Mouse (Mus musculus) midbrain, embryonic 16.5 days (tissue): Measurements from ENCODE around the gene Gm10260. TPM values are rescaled to one million over a fixed set of nuclear protein-coding genes. Genes with fewer than 3 reads are reported as not detected.

ENCODE experiments used
- ATAC-seq: fragments of 200-750 bp; cut with Nextera tagmentation; 2 replicates; pipeline ENCODE4 v1.8.0; 2017; ENCODE audit warnings: moderate TSS enrichment
- H3K27ac ChIP-seq: fragments of 300-500 bp; sonication (generic); 2 replicates; pipeline ENCODE4 v1.5.1; 2014; ENCODE audit warnings: mild to moderate bottlenecking, low read length, mixed read lengths
- H3K27me3 ChIP-seq: fragments of 300-500 bp; sonication (generic); 2 replicates; pipeline ENCODE4 v1.6.1; 2014; ENCODE audit warnings: low read depth, low read length, mixed read lengths; ENCODE audit not compliant: control insufficient read depth, insufficient read depth
- H3K36me3 ChIP-seq: fragments of 300-500 bp; sonication (generic); 2 replicates; pipeline ENCODE4 v1.6.1; 2014; ENCODE audit warnings: mild to moderate bottlenecking, low read length, moderate library complexity, mixed read lengths; ENCODE audit not compliant: control insufficient read depth, insufficient read depth
- H3K4me1 ChIP-seq: fragments of 300-500 bp; sonication (generic); 2 replicates; pipeline ENCODE4 v1.6.1; 2014; ENCODE audit warnings: mild to moderate bottlenecking, low read length, mixed read lengths; ENCODE audit not compliant: control insufficient read depth, insufficient read depth
- H3K4me2 ChIP-seq: fragments of 300-500 bp; sonication (generic); 2 replicates; pipeline ENCODE4 v1.6.1; 2014; ENCODE audit warnings: mild to moderate bottlenecking, low read length, mixed read lengths
- H3K4me3 ChIP-seq: fragments of 300-500 bp; sonication (generic); 2 replicates; pipeline ENCODE4 v1.5.1; 2014; ENCODE audit warnings: low read depth, mild to moderate bottlenecking, low read length, moderate library complexity, mixed read lengths
- H3K9ac ChIP-seq: fragments of 300-500 bp; sonication (generic); 2 replicates; pipeline ENCODE4 v1.6.1; 2014; ENCODE audit warnings: low read depth, low read length, mixed read lengths
- H3K9me3 ChIP-seq: fragments of 300-500 bp; sonication (generic); replicated peaks from 2 replicates; pipeline ENCODE4 v1.6.1; 2014; ENCODE audit warnings: mild to moderate bottlenecking, low read length, mixed read lengths; ENCODE audit not compliant: control insufficient read depth, poor library complexity, severe bottlenecking
- WGBS: fragments of 180-500 bp; shearing (Covaris S2); extraction: QIAGEN DNeasy Blood & Tissue Kit; methylation state at CpG from one replicate; pipeline ENCODE4 v1.1.7; 2014; 5-methylcytosine and 5-hydroxymethylcytosine counted together
- polyA plus RNA-seq: library from polyadenylated mRNA; unstranded; fragments of >200 nt; fragmentation: Nextera tagmentation; extraction: Ambion mirVana; gene quantifications from 2 replicates; pipeline ENCODE4 v1.2.1, GENCODE M21; 2015

Gm10260 gene
- polyA plus RNA-seq, 1 experiment from 2014 or later: 3.6 TPM

- no peaks in the 10 kb centered on the region for H3K36me3 ChIP-seq
- 88% methylated on average over 6 of the region's 6 CpGs for WGBS
- H3K4me2 ChIP-seq: no peak overlapping the region
- H3K4me1 ChIP-seq: no peaks in the 10 kb centered on the region
- no peak for ATAC-seq
- H3K9me3 ChIP-seq: no peaks in the 10 kb centered on the region
- H3K27me3 ChIP-seq: no peaks in the 10 kb centered on the region
- H3K4me3 ChIP-seq: no peak overlapping the region
- no peak overlapping the region for H3K9ac ChIP-seq
- H3K27ac ChIP-seq: no peak overlapping the region
Observed at GRCm38 (mm10) chr13:97735931-97736330, 24.5 kb downstream of the Gm10260 start.

DNA sequence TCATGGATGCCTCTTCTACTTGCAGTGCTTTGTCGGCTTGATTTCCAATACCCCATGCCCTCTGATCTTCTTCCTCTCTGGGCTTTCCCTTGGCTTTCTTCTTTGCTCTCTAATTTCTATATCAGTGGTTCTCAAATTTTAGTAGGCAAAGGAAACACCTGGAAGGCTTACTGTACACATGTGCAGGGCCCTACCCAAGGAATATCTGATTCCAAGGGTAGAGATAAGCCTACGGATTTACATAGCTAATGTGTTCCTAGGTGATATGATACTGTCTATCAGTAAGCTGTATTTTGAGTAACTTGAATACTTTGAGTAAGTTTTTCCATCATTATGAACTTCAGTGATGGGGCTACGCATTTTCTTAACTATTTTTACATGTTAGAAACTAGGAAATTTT, 25.7 kb downstream of the Gm10260 start:
- ATAC-seq: no peak
- Histone ChIP-seq H3K9ac (no peak overlapping the region), H3K9me3 (no peaks in the 10 kb centered on the region), H3K27ac (no peak overlapping the region), H3K4me2 (no peak overlapping the region), H3K27me3 (no peaks in the 10 kb centered on the region), H3K36me3 (no peaks in the 10 kb centered on the region), H3K4me1 (no peaks in the 10 kb centered on the region), H3K4me3 (no peak overlapping the region)
- WGBS: 92% methylated on average over 3 of the region's 3 CpGs

- Histone ChIP-seq H3K27ac (no peak overlapping the region), H3K9me3 (no peaks in the 10 kb centered on the region), H3K4me3 (no peak overlapping the region), H3K4me1 (no peaks in the 10 kb centered on the region), H3K9ac (no peak overlapping the region), H3K36me3 (no peaks in the 10 kb centered on the region), H3K4me2 (no peak overlapping the region), H3K27me3 (no peaks in the 10 kb centered on the region)
- 69% methylated on average over 11 of the region's 11 CpGs for WGBS
- ATAC-seq: no peak
Observed at GRCm38 (mm10) chr13:97725160-97725825, 35.1 kb downstream of the Gm10260 start.

- Histone ChIP-seq H3K4me3 (no peak overlapping the region), H3K27me3 (no peaks in the 10 kb centered on the region), H3K9ac (no peak overlapping the region), H3K4me1 (no peaks in the 10 kb centered on the region), H3K36me3 (no peaks in the 10 kb centered on the region), H3K27ac (no peak overlapping the region), H3K9me3 (no peaks in the 10 kb centered on the region), H3K4me2 (no peak overlapping the region)
- no peak for ATAC-seq
- 55% methylated on average over 6 of the region's 6 CpGs for WGBS
Observed at GRCm38 (mm10) chr13:97724551-97724950, 35.9 kb downstream of the Gm10260 start.

GRCm38 (mm10) chr13:97712506-97713275, 47.7 kb downstream of the Gm10260 start:
- no peak overlapping the region for H3K4me3 ChIP-seq
- WGBS: 76% methylated on average over 8 of the region's 8 CpGs
- ATAC-seq: no peak
- no peak overlapping the region for H3K4me2 ChIP-seq
- no peaks in the 10 kb centered on the region for H3K27me3 ChIP-seq
- no peaks in the 10 kb centered on the region for H3K4me1 ChIP-seq
- no peak overlapping the region for H3K9ac ChIP-seq
- no peaks in the 10 kb centered on the region for H3K9me3 ChIP-seq
- no peak overlapping the region for H3K27ac ChIP-seq
- H3K36me3 ChIP-seq: no peaks in the 10 kb centered on the region

DNA sequence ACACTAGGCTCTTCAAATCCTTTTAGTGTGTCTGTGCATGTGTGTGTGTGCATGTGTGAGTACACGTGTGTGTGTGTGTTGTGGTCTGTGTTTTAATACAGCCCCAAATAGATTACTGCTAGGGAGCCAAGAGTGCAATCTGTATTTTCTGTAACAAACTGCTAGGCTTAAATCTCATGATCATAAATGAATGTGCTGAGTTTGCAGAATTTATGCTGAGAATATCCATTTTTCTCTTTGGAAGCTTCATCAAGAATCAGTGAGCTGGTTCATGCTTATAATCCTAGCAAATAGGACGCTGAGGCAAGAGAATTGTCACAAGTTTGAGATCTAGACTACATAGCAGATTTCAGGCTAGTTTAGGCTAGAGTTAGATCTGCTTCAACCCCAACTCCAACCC, 48.9 kb downstream of the Gm10260 start:
- H3K27me3 ChIP-seq: no peaks in the 10 kb centered on the region
- H3K4me2 ChIP-seq: no peak overlapping the region
- no peak overlapping the region for H3K9ac ChIP-seq
- 95% methylated on average over 2 of the region's 2 CpGs for WGBS
- H3K4me1 ChIP-seq: no peaks in the 10 kb centered on the region
- no peak for ATAC-seq
- H3K27ac ChIP-seq: no peak overlapping the region
- H3K9me3 ChIP-seq: no peaks in the 10 kb centered on the region
- no peak overlapping the region for H3K4me3 ChIP-seq
- H3K36me3 ChIP-seq: no peaks in the 10 kb centered on the region
